Mouse (Mus musculus): ENCODE measurements around the gene Topors.

Topors gene

GRCm38 (mm10) chr4:40212177-40212576 is 57.5 kb downstream of the Topors start:
- in situ Hi-C loops (cut with MboI, MseI): loop anchor here (10.0 kb wide), 1 partner anchor 657 kb away; no protein-coding TSS in a partner anchor

Data from regulatory T cell (primary cell).